Mouse (Mus musculus) CH12.LX (cell line): ENCODE results near the gene Dpm1. TPM values are rescaled to one million over a fixed set of nuclear protein-coding genes. Genes with fewer than 3 reads are reported as not detected.

Experiments
- DNase-seq: peaks from one replicate; pipeline ENCODE4 v3.0.0-alpha.2; 2013; ENCODE audit errors: extremely low read depth
- H3K27ac ChIP-seq: 2 replicates; pipeline ENCODE4 v1.5.1; 2012; ENCODE audit warnings: low read depth, mild to moderate bottlenecking, control low read depth, moderate library complexity; ENCODE audit not compliant: insufficient read depth
- H3K27me3 ChIP-seq: replicated peaks from 2 replicates; pipeline ENCODE3; 2012; ENCODE audit warnings: inconsistent platforms
- H3K36me3 ChIP-seq, 2 experiments: replicated peaks in 1 of 2; 2 replicates each; pipeline versions ENCODE3 to v1.6.1; 2012; ENCODE audit warnings: inconsistent platforms in 1 of 2, low read length in 1 of 2, mild to moderate bottlenecking in 1 of 2, mixed read lengths in 1 of 2, moderate library complexity in 1 of 2; ENCODE audit not compliant: control insufficient read depth in 1 of 2, insufficient read depth in 1 of 2
- H3K4me1 ChIP-seq, 2 experiments: 2 replicates each; pipeline ENCODE4 v1.6.1; 2012; ENCODE audit warnings: inconsistent platforms in 1 of 2, moderate library complexity in 1 of 2; ENCODE audit not compliant: insufficient read depth in 2 of 2, control insufficient read depth in 1 of 2
- H3K4me2 ChIP-seq: 2 replicates; pipeline ENCODE4 v1.6.1; 2012; ENCODE audit warnings: low read depth, mild to moderate bottlenecking, control low read depth; ENCODE audit not compliant: poor library complexity, insufficient read depth, severe bottlenecking
- H3K4me3 ChIP-seq, 3 experiments: fragments of 150-350 bp in 1 of 3; sonication (generic) in 1 of 3; replicated peaks in 1 of 3; 2 replicates each; pipeline versions ENCODE3 to v1.5.1; 2011 to 2012; ENCODE audit warnings: low read depth in 2 of 3, low read length in 2 of 3, mild to moderate bottlenecking in 2 of 3, moderate library complexity in 2 of 3, control low read depth in 1 of 3, improper control_type of control experiment in 1 of 3, inconsistent platforms in 1 of 3, mixed read lengths in 1 of 3; ENCODE audit not compliant: poor library complexity in 1 of 3
- H3K79me2 ChIP-seq: replicated peaks from 2 replicates; pipeline ENCODE4 v1.6.1; 2012; ENCODE audit warnings: mild to moderate bottlenecking, moderate library complexity; ENCODE audit not compliant: control insufficient read depth, poor library complexity, insufficient read depth, severe bottlenecking; ENCODE audit errors: extremely low read depth
- H3K9ac ChIP-seq: 2 replicates; pipeline ENCODE4 v1.6.1; 2012; ENCODE audit warnings: low read depth, mild to moderate bottlenecking, control low read depth, moderate library complexity; ENCODE audit not compliant: insufficient read depth
- H3K9me3 ChIP-seq: replicated peaks from 2 replicates; pipeline ENCODE3; 2012; ENCODE audit warnings: low read length, inconsistent platforms, mixed read lengths
- BHLHE40 ChIP-seq: IDR thresholded peaks from 2 replicates; pipeline ENCODE4 v1.6.1; 2011; ENCODE audit warnings: mild to moderate bottlenecking, low read depth, low read length, improper control_type of control experiment
- CHD1 ChIP-seq: IDR thresholded peaks from 2 replicates; pipeline ENCODE4 v1.6.1; 2012; ENCODE audit warnings: low read depth, low read length, improper control_type of control experiment, inconsistent platforms
- CTCF ChIP-seq, 2 experiments: IDR thresholded peaks in 1 of 2; conservative IDR thresholded peaks in 1 of 2; 2 replicates each; pipeline ENCODE4 v1.5.1; 2011 to 2012; ENCODE audit warnings: low read depth in 2 of 2, low read length in 2 of 2, improper control_type of control experiment in 1 of 2, inconsistent platforms in 1 of 2, mild to moderate bottlenecking in 1 of 2, moderate library complexity in 1 of 2
- EP300 ChIP-seq: IDR thresholded peaks from 2 replicates; pipeline ENCODE4 v1.6.1; 2011; ENCODE audit warnings: low read length, improper control_type of control experiment
- ETS1 ChIP-seq: conservative IDR thresholded peaks from 2 replicates; pipeline ENCODE4 v1.6.1; 2012; ENCODE audit warnings: low read depth, mild to moderate bottlenecking, inconsistent platforms, low read length, improper control_type of control experiment, moderate library complexity
- GABPA ChIP-seq: IDR thresholded peaks from 2 replicates; pipeline ENCODE4 v1.6.1; 2012; ENCODE audit warnings: low read depth, low read length, improper control_type of control experiment, inconsistent platforms; ENCODE audit not compliant: insufficient replicate concordance
- IRF4 ChIP-seq: IDR thresholded peaks from 2 replicates; pipeline ENCODE4 v1.6.1; 2014; ENCODE audit warnings: low read depth, mild to moderate bottlenecking, inconsistent platforms, low read length, improper control_type of control experiment
- JUND ChIP-seq: conservative IDR thresholded peaks from 2 replicates; pipeline ENCODE4 v1.6.1; 2011; ENCODE audit warnings: low read depth, low read length, improper control_type of control experiment
- KAT2A ChIP-seq: IDR thresholded peaks from 2 replicates; pipeline ENCODE4 v1.6.1; 2012; ENCODE audit warnings: low read length, improper control_type of control experiment, inconsistent platforms; ENCODE audit not compliant: insufficient replicate concordance
- MAX ChIP-seq: IDR thresholded peaks from 2 replicates; pipeline ENCODE4 v1.6.1; 2011; ENCODE audit warnings: low read length, improper control_type of control experiment
- MAZ ChIP-seq: IDR thresholded peaks from 2 replicates; pipeline ENCODE4 v1.6.1; 2012; ENCODE audit warnings: low read depth, mild to moderate bottlenecking, inconsistent platforms, low read length, improper control_type of control experiment, moderate library complexity
- MEF2A ChIP-seq: IDR thresholded peaks from 2 replicates; pipeline ENCODE4 v1.6.1; 2014; ENCODE audit warnings: low read depth, mild to moderate bottlenecking, inconsistent platforms, low read length, improper control_type of control experiment, borderline replicate concordance
- MXI1 ChIP-seq: IDR thresholded peaks from 2 replicates; pipeline ENCODE4 v1.6.1; 2011; ENCODE audit warnings: mild to moderate bottlenecking, low read depth, low read length, improper control_type of control experiment
- MYC ChIP-seq: IDR thresholded peaks from 2 replicates; pipeline ENCODE4 v1.6.1; 2011; ENCODE audit warnings: low read depth, mild to moderate bottlenecking, improper control_type of control experiment, low read length
- NELFE ChIP-seq: IDR thresholded peaks from 2 replicates; pipeline ENCODE4 v1.6.1; 2011; ENCODE audit warnings: low read depth, low read length, improper control_type of control experiment
- POLR2AphosphoS2 ChIP-seq: IDR thresholded peaks from 2 replicates; pipeline ENCODE4 v1.6.1; 2011; ENCODE audit warnings: low read depth, low read length, improper control_type of control experiment
- RAD21 ChIP-seq: IDR thresholded peaks from 2 replicates; pipeline ENCODE4 v1.6.1; 2011; ENCODE audit warnings: low read depth, mild to moderate bottlenecking, low read length, improper control_type of control experiment, moderate library complexity
- SIN3A ChIP-seq: IDR thresholded peaks from 2 replicates; pipeline ENCODE4 v1.6.1; 2012; ENCODE audit warnings: low read length, improper control_type of control experiment, inconsistent platforms
- TBP ChIP-seq: conservative IDR thresholded peaks from 2 replicates; pipeline ENCODE4 v1.6.1; 2011; ENCODE audit warnings: low read depth, low read length, improper control_type of control experiment
- TCF12 ChIP-seq: IDR thresholded peaks from 2 replicates; pipeline ENCODE4 v1.6.1; 2014; ENCODE audit warnings: low read depth, mild to moderate bottlenecking, inconsistent platforms, low read length, improper control_type of control experiment
- UBTF ChIP-seq: IDR thresholded peaks from 2 replicates; pipeline ENCODE4 v1.6.1; 2012; ENCODE audit warnings: low read depth, mild to moderate bottlenecking, inconsistent platforms, low read length, improper control_type of control experiment, moderate library complexity
- USF1 ChIP-seq: IDR thresholded peaks from 2 replicates; pipeline ENCODE4 v1.6.1; 2014; ENCODE audit warnings: low read depth, mild to moderate bottlenecking, inconsistent platforms, low read length, improper control_type of control experiment
- USF2 ChIP-seq: conservative IDR thresholded peaks from 2 replicates; pipeline ENCODE4 v1.6.1; 2011; ENCODE audit warnings: low read depth, low read length, improper control_type of control experiment
- ZC3H11A ChIP-seq: IDR thresholded peaks from 2 replicates; pipeline ENCODE4 v1.6.1; 2012; ENCODE audit warnings: low read depth, mild to moderate bottlenecking, inconsistent platforms, low read length, improper control_type of control experiment
- ZKSCAN1 ChIP-seq: IDR thresholded peaks from 2 replicates; pipeline ENCODE4 v1.6.1; 2012; ENCODE audit warnings: low read depth, inconsistent platforms, low read length, improper control_type of control experiment, borderline replicate concordance
- dilution Hi-C: fragments of 300-500 bp; cut with MboI; formaldehyde crosslinking; loops from 2 replicates; pipeline ENCODE4 v1.14.3; 2020; ENCODE audit warnings: low sequenced_read_pairs; ENCODE audit not compliant: extremely low pct_unique_long_range_greater_than_20kb, extremely low pct_ligation_motif_present
- in situ Hi-C: fragments of 300-500 bp; cut with MboI; formaldehyde crosslinking; loops from 3 replicates; pipeline ENCODE4 v1.14.3; 2019; ENCODE audit warnings: low sequenced_read_pairs, low pct_ligation_motif_present, low pct_unique_long_range_greater_than_20kb, mixed read lengths
- polyA plus RNA-seq: library from polyadenylated mRNA; unstranded; fragments of >175 nt; gene quantifications from 2 replicates; pipeline ENCODE4 v1.2.1, GENCODE M21; 2012; ENCODE audit warnings: low read depth; ENCODE audit not compliant: insufficient read length
- total RNA-seq, 2 experiments: library from RNA; depleted of rRNA; stranded (reverse); fragments of 300-350 nt in 1 of 2; fragments of >200 nt in 1 of 2; gene quantifications; 2 replicates each; pipeline ENCODE4 v1.2.3; 2012 to 2014

Gene Dpm1
- total and polyA plus RNA-seq, 3 experiments, result 28.5 to 52.9 (median 30.7) TPM

GRCm38 (mm10) chr2:168191856-168192255, 38.5 kb downstream of the Dpm1 start:
- no peak for TF ChIP-seq ZC3H11A
- no peak for TF ChIP-seq MAZ
- no peak for TF ChIP-seq KAT2A
- no peak for TF ChIP-seq CHD1
- no peak for TF ChIP-seq NELFE
- no peak for TF ChIP-seq TBP
- no peak for TF ChIP-seq POLR2AphosphoS2
- TF ChIP-seq IRF4, result no peak
- no peak for TF ChIP-seq JUND
- no peak for TF ChIP-seq MYC
- TF ChIP-seq EP300, result no peak
- no peak for TF ChIP-seq MXI1
- no peak for TF ChIP-seq GABPA
- TF ChIP-seq BHLHE40, result no peak
- no peak for TF ChIP-seq SIN3A
- no peak for TF ChIP-seq USF2
- TF ChIP-seq USF1, result no peak
- H3K27ac ChIP-seq, result no peak overlapping the region
- dilution Hi-C loops (no loop called here), in situ Hi-C loops (no loop called here)
- H3K36me3 ChIP-seq, result peaks cover 61 to 98% of the 10 kb centered on the region in 2 experiments
- H3K4me1 ChIP-seq, result peaks cover 6 to 51% of the 10 kb centered on the region in 2 experiments; a peak in 3 of 4 replicates
- no peak for DNase-seq
- peaks cover 96% of the 10 kb centered on the region for H3K79me2 ChIP-seq
- H3K9ac ChIP-seq, result no peak overlapping the region
- H3K4me3 ChIP-seq, result no peak overlapping the region
- H3K9me3 ChIP-seq, result no peaks in the 10 kb centered on the region
- H3K4me2 ChIP-seq, result no peak overlapping the region
- no peaks in the 10 kb centered on the region for H3K27me3 ChIP-seq

GRCm38 (mm10) chr2:168175946-168176345, 54.4 kb downstream of the Dpm1 start:
- no peak for TF ChIP-seq NELFE
- no peak for TF ChIP-seq POLR2AphosphoS2
- TF ChIP-seq UBTF, result no peak
- no peak for TF ChIP-seq IRF4
- no peak for TF ChIP-seq MXI1
- no peak for TF ChIP-seq MEF2A
- TF ChIP-seq MAX, result no peak
- TF ChIP-seq RAD21, result no peak
- TF ChIP-seq TCF12, result no peak
- no peak for TF ChIP-seq ETS1
- TF ChIP-seq CTCF (conservative IDR thresholded peaks at IDR 0.05 in 1 of 2, IDR thresholded peaks at IDR 0.05 in 1 of 2; ENCODE audit: low read depth in 2 of 2, low read length in 2 of 2), result no peak
- TF ChIP-seq ZKSCAN1, result no peak
- TF ChIP-seq CHD1, result no peak
- no peak for TF ChIP-seq GABPA
- dilution Hi-C loops, result no loop called here
- H3K9me3 ChIP-seq, result no peaks in the 10 kb centered on the region

More at GRCm38 (mm10) chr2:168175946-168176345, 54.4 kb downstream of the Dpm1 start:
- H3K27me3 ChIP-seq, result no peaks in the 10 kb centered on the region
- in situ Hi-C loops, result no loop called here
- H3K79me2 ChIP-seq, result no peaks in the 10 kb centered on the region
- peaks cover 9 to 61% of the 10 kb centered on the region in 2 experiments for H3K36me3 ChIP-seq
- H3K4me1 ChIP-seq, result no peaks in the 10 kb centered on the region
- no peak overlapping the region for H3K4me2 ChIP-seq
- no peak overlapping the region for H3K27ac ChIP-seq
- no peak for DNase-seq
- H3K4me3 ChIP-seq, result no peak overlapping the region
- no peak overlapping the region for H3K9ac ChIP-seq
